Mouse (Mus musculus) kidney, embryonic 14.5 days (tissue): Measurements from ENCODE around the gene Stk38. TPM values are rescaled to one million over a fixed set of nuclear protein-coding genes. Genes with fewer than 3 reads are reported as not detected.

ENCODE experiments used
- polyA plus RNA-seq: library from polyadenylated mRNA; unstranded; fragments of >200 nt; fragmentation: Nextera tagmentation; extraction: Ambion mirVana; gene quantifications from 2 replicates; pipeline ENCODE4 v1.2.1, GENCODE M21; 2014

The Stk38 gene
- polyA plus RNA-seq, 1 experiment from 2014 or later, result 101 TPM

Other genes starting within 250 kb of the Stk38 start
- gene Mapk13, start 238.7 kb downstream of the Stk38 start, polyA plus RNA-seq, result 31.5 and 44.6 TPM in 2 replicates
- gene Brpf3, start 206.9 kb downstream of the Stk38 start, polyA plus RNA-seq, result 10.2 and 16.2 TPM in 2 replicates
- gene Pnpla1, start 149.6 kb downstream of the Stk38 start, polyA plus RNA-seq, result not detected in 2 replicates
- 0.46 and 0.62 TPM in 2 replicates for gene 4930539E08Rik, start 92.7 kb downstream of the Stk38 start, polyA plus RNA-seq
- 0.28 TPM in 1 of 2 replicates, not detected in the other for gene Pxt1, start 64.2 kb downstream of the Stk38 start, polyA plus RNA-seq
- 43.4 and 83.7 TPM in 2 replicates for gene Kctd20, start 56.0 kb downstream of the Stk38 start, polyA plus RNA-seq
- gene Srsf3, start 24.6 kb upstream of the Stk38 start, polyA plus RNA-seq, result 691 and 760 TPM in 2 replicates
- gene Cdkn1a, start 83.0 kb upstream of the Stk38 start, polyA plus RNA-seq, result 37.4 and 45.6 TPM in 2 replicates
- 0.39 TPM in 1 of 2 replicates, not detected in the other for gene Rab44, start 106.2 kb upstream of the Stk38 start, polyA plus RNA-seq
- gene Cpne5, start 230.2 kb upstream of the Stk38 start, polyA plus RNA-seq, result 11.3 and 12.3 TPM in 2 replicates